Mouse (Mus musculus): Measurements from ENCODE around the gene Slc6a12.

The Slc6a12 gene

DNA sequence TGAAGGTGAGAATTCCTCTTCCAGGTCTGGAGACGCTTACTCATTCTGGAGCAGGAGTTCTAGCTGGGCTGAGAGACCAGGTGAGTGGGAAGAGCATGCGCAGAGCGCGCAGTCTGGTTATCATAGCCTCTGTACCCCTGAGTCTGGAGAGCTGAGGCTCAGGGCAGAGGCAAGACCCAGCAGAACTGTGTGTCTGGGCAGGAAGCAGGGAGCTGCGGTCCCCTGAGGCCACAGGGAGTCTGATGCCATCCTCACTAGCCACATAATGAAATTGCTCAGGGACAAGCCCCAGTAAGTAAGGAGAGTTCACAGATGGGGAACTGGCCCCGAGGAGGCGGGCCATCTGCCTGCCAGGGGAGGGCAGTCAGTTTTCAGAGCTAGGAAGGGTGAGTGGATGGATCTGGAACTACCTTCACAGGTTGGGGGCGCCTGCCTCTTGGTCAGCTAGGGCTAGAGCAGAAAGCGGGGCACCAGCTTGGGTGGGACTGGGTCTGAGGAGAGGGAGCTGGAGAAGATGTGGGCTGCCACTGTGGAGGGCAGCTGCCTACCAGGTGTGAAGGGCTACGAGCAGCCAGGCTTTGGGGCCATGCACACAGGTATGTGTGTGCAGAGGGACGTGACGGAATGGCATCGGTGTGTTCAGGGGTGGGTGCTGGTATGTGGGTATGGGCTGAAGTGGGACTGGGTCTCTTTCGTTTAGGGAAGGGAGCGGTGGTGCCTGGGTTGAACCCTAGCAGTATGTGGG lies at the start of gene Slc6a12:
Gene Slc6a12 (plus strand): TSS at position 51 of the 745 bp plus-strand sequence.
- peak; percentile 35 for DNase-seq

DNA sequence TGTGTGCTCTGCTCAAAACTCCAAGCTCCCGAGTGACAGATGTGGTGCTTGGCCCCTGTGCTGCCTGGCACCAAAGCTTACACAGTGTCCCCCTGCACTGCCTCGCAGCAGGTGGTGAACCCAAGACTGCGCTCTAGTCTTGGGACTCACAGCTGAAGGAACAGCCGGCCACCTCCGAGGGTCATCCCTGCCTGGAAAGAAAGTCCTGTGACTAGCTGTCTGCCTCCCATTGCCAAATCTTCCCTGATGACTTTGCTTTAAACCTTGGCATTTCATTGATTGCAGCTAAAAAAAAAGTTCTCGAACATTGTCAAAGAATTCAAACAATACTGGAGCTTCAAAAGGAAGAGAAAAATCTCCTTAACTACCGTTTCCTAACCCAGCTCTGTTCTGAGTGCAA lies 43.6 kb upstream of the Slc6a12 start:
- DNase-seq = no peak

DNA sequence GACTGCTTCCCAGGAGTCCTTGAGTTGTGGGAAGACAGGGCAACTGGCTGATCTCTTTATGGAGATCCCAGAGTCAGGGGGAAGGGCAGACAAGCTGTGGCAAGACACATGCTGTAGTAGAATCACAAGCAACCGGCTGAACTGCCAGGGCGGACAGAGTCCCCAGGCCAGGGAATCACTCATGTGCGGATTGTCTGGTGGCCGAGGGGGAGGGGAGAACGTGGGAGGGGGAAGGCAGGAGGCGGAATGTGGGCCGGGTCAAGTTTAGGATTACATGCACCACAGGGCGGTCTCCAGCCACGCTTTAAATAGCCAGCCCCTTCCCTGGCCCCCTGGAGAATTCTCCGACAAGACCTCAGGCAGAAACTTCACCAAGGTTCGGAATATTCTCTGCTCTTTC lies 42.9 kb upstream of the Slc6a12 start, which contains the start of gene Slc6a13:
Gene Slc6a13 (plus strand): TSS at position 274 of the 400 bp plus-strand sequence.
- DNase-seq = peak; percentile 80

DNA sequence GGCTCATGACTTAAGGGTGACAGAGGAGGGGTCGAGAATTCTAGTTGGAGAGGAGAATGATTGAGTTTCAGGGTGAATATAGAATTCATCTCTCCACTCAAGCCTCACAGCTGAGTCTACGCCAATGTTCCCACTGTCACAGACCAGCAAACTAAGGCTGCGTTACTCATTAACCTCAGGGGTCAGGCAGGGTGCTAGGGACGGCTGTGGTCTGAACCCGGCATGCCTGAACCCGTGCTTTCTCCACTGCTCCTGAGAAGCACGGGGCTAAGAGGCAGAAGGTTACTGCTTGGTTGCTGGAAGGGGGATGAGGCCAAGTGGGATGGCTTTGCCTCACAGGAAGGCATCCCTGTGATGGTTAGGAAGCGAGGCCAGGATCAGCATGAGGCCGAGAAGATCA lies 42.4 kb upstream of the Slc6a12 start:
- peak; percentile 55 for DNase-seq

DNA sequence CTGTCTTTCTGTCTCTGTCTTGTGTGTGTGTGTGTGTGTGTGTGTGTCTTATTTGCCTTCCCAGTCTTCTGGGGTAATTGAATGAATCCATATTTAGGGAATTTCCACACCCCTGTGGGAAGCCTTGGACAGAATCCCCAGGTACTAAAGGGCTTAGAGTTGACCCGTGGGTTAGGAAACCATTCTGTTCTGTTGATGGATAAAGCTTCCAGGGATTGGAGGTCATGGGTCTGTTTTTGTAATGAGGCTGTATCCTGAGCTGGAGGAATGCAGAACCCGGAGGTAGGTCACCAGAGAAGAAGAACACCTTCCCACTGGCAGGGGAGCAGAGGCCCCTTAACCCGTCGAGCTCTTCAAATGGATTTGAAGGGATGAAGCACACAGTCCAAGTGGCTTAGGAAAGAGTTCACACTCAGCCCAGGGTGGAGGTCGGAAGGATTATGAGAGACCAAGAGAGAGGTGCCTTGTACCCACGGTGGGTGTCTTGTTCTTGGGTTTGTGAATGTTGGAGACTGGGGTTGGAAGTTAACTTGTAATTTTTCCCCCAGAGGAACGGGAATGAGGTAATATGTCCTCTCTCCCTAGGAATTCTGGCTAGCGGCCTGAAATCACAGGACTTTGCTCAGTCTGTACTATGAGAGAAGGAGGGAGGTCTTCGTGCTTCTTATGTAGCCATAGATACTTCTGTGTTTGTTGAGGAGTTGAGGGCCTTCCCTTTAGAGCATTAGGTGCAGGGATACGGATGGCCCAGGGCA lies 39.2 kb upstream of the Slc6a12 start:
- peak; percentile 57 for DNase-seq

DNA sequence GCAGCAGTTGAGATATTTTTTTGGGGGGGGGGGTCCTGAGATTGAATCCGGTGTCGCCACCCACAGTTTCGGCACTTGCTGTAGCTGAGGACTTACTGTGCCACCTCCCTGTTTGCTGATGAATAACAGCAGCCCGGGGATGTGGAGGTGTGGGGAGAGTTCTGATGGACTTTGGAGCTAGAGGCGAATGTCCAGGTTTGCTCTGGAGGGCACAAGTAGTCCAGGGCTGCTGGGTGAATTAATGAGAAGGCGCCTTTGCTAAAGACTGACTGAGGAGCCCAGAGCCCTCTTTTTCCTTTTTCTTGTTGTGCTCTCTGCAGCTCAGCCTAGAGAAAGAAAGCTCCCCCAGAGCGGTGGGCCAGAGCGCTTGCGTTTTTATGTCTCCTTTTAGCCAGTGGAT lies 38.2 kb upstream of the Slc6a12 start:
- peak; percentile 64 for DNase-seq

DNA sequence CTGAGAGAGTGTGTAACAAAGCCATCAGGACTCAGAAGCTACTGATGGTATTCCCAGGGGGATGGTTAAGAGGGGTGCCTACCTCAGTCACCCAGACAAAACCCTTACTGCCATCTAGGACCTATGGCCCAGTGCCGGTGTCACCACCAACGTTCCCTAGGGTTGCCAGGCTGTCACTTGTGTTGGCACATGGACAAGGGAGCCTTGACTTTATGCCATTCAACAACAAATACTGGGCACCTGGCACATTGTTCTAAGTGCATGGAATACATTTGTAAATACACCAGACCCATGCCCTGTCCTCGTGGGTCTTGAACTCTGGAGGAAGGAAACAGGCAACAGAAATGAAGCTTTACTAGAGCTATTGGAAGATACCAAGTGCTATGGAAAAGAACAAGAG lies 37.3 kb upstream of the Slc6a12 start:
- no peak for DNase-seq

DNA sequence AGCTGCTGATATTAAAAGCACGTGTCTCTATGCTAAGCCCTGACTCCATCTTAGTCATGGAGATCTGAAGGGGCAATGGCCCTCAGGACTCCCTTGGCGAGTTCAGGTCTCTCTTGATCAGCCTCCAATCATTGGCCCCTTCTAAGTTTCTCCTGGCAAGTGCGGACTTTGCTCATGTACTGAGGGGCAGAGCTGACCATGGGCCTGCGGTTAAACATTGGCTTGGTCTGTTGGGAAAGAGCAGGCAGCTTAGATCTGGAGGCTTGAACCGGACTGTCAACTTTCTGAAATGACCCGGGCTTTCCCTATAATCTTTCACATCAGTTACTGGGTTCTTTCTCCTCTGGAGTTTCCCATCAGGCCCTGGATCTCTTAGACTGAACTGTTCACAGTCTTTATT lies 31.9 kb upstream of the Slc6a12 start:
- peak; percentile 55 for DNase-seq

DNA sequence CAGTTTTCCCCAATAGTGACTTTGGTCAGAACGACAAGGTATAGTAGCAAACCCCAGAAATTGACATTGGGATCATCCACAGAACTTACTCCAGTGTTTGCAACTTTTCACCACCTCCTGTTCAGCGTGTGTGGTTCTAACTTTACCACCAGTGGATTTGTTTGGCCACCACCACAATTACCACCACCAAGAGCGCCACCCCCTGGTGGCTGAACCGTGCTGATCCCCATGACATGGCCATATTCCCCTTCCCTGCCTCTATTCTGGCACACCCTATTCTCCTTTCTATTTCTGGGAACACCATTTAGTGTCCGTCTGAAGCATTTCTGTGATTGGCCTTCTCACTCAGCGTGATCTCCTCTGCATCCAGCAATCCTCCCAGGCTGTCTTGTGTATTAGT lies 23.8 kb upstream of the Slc6a12 start:
- no peak for DNase-seq

DNA sequence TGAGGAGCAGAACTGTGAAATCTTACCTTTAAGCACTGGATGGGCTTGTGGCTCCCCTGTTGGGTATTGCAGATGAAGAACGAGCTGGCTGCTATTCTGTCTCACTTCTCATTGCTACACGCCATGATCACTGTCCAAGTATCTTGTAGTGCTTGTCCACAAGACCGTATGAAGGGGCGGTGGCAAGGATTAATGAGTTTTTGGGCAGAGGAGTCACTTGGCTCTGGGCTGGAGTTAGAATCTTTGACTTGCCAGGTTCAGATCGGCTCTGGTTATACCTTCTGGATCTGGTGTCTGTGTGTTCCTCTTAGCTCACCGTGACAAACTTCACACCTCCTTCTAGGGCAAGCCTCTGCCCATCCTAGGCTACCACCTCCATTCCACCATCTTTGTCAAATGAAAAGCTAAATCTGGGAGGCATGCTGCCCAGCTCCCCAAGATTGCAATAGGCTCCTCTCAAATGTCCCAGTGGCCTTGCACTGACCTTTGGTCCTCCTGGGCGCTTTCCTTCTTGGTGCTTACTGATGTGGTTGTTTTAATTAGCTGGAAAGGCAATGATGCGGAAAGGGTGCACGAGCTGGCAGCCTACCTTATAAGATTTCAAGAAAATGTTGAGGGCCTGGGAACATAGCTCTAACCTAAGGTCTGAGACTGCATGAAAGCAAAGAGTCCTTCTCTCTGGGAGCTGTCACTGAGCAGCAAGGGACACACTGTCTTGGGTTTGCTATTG lies 20.3 kb upstream of the Slc6a12 start:
- DNase-seq = peak; percentile 47

DNA sequence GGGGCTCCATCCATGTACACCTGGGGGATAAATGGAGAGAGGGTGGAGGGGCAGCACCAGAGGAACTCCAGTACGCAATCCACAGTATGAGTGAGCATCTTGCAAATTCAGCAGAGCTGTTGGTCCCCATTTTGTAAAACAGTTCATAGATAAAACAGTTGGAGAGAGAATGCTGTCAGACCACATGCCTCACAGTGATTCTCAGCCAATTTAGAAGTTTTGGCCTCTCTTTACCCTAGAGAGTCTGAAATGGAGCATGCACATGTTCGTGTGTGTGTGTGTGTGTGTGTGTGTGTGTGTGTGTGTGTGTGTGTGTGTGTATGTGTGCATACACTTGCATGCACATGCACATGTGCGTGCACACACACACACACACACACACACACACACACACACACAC lies 17.6 kb upstream of the Slc6a12 start:
- DNase-seq = no peak

DNA sequence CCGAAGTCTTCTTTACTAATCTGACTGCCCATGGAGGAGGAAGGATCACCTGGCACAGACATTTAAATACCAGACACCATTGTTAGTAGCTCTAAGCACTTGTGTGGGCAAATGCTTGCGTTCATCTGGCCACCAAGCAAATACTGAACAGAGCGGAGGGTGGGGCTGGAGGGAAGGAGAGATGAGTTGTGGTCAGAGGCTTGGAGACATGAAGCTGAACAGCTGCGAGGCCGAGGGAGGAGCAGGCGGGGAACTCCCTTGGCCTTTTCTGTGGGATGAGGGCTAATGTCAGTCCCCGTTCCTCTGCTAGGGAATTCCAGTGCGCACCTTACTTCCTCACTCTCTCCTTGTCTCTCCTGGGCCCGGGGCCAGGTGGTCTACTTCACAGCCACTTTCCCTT lies 17.1 kb upstream of the Slc6a12 start:
- DNase-seq = peak; percentile 36

DNA sequence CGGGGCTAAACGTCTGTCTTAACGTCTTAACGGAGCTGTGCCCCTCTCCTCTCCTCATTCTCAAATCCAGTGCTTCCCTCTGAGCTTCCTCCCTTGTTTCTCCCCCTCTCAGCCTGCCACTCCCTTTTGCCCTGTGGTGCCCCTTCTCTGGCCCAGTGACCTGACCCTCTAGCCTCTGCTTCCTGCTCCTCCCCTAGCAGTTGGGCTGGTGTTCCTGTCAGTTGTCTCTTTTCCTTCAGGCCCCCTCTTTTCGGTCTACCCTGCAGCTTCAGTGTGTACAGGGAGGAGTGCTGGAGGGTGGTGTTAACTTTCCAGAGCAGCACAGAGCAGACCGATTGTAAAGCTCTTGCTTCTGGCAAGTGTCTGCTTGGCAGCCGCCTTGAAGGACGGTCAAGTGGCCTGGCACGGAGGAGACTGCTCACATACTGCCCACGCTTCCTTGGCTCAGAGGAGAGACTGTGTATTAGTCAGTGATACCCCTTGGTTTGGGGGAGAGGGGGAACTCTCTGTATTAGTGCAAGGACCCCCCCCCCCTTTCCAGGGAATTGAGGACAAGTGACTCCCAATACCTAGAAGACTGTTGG lies 16.3 kb upstream of the Slc6a12 start:
- peak; percentile 43 for DNase-seq

DNA sequence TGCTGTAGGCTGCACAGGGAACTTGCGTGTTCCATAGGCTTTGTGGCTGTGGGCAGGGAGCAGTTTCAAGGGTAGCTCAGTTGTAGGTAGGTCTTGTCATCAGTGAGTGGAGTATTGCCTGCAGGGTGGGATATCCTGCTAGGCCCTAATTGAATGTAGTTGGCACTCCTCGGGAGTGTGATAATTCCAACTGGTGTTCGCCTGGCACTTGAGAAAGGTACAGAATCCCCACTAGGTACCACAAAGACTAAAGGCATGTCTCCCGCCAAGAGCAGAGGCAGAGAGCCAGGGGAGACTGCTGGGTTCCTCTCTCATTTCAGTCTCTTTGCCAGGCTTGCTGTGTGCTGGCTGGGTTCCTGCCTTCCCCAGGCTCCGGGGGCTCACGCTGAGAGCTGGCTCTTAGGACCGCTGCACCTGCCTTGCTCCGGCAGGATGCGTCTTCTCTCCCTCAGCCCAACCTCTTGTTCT lies 14.4 kb upstream of the Slc6a12 start:
- no peak for DNase-seq

DNA sequence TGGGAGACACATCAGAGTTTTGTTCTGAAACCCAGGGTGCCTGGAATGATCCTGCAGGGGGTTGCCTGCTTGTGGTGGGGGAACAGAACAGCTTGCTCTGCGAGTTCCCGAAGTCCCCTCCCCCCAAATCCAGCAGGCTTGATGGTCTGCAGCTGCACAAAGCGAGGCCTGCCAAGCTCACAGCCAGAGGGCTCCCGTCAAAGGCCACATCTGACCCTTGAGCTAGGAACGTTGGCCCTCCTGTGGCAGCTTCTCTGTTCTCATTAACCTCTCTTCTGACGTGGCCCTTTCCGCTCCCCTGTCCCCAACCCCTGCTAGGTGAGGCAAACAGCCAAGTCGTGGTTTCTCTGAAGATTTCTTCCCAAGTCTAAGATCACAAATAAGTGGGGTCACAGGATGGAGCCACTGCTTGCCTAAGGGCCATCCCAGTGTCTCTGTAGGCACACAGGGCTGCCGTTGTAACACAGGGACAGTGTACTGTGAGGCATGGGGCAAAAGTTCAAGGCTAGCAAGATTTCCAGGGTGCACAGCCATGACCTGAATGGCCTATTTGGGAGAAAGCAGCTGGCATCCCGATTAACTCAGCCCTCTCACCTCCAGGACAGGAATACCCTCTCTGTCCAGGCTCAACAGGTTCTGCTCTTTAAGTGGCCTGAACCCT lies 12.9 kb upstream of the Slc6a12 start:
- DNase-seq = peak; percentile 78

DNA sequence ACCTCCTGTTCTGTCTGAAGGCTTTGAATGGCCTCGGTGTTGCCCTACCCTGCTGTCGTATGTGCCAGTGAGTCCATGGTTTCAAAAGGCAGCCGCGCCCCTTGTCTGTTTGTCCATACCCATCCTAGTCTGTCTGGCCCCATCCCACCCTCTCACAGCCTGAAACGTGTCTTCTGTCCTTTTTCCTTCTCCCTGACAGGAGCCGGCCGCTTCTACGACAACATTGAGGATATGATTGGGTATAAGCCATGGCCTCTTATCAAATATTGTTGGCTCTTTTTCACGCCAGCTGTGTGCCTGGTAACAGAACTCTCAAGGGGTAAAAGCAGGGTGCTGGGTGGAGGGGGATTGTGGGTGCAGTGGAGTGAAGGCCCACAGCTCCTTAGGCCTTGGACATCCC lies 7.0 kb upstream of the Slc6a12 start:
- DNase-seq = no peak

DNA sequence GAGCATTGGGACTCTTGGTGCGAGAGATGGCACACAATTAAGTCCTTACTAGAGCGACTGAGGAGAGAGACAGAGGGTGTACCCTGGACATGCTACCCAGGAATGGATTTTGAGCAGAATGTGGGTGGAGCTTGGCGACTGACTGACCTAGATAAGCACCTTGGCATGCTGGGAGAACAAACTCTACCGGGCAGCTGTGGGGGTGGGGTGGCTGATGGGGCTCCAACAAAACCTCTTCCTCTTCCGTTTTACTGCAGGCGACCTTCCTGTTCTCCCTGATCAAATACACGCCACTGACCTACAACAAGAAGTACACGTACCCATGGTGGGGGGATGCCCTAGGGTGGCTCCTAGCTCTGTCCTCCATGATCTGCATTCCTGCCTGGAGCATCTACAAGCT lies 6.3 kb upstream of the Slc6a12 start:
- DNase-seq = no peak

DNA sequence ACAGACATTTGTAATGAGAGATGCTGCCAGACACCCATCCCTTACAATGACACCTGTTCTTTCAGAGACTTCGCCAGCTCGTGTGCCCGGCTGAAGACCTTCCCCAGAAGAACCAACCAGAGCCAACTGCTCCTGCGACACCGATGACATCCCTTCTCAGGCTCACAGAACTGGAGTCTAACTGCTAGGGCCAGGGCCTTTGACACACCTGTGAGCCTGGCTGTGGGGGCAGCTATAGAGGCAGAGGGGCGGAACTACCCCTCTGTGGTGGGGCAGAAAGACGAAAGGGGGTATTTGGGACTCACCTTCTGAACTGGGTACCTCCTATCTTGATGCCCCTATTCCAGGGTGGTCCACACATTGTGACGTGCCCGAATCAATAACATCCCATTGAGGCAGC lies 5.6 kb upstream of the Slc6a12 start:
- DNase-seq = no peak

DNA sequence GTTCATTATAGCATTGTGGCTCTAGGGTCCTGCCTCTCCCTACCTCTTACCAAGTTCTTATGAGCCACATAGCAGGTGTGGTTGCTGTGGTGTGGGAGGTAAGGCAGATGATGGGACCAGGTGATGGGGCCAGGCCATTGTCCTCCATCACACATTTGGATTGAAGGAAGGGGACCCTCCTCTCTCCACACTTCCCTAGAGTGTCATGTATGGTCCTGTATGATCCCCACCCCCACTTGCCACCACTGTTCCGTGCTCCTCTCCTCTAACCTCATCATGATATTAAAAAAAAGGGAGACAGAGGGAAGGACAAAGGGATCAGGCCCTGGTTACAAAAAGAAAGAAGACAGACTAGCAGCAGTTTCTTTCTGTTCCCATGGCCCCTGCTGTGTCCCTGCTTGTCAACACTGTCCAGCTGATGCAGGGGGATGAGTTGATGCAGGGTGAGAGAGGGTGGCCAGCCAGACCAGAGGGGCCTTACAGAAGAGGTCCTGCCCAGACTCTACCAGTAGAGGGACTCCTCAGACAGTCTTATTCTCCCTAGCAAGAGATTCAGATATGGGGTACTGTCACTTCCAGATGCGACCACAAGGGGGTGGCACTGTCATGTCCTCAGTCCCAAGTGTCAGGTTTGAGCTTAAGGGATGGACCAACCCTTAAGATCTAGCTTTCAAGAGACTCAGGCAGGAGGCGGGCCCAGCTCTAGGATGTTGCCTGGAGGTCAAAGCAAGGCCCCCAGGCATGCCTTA lies 4.9 kb upstream of the Slc6a12 start:
- peak; percentile 90 for DNase-seq

DNA sequence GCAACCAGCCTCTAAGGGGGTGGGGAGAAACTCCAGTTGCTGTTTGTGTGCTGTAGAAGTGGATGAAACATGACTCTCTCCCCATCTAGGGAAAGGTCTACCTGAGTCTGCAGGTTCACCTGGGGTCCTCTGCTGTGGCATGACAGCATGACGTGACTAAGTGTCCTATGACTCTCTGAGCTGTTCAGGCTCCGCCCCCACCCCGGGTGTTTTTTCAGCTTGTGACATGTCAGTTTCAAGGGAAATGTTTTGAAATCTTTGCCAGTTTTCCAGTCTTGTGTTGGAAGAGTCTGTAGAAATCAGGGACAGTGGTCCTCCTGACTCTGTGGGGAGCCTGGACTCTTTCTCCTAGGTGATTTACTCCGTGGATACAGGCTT lies 4.4 kb upstream of the Slc6a12 start:
- DNase-seq = no peak

DNA sequence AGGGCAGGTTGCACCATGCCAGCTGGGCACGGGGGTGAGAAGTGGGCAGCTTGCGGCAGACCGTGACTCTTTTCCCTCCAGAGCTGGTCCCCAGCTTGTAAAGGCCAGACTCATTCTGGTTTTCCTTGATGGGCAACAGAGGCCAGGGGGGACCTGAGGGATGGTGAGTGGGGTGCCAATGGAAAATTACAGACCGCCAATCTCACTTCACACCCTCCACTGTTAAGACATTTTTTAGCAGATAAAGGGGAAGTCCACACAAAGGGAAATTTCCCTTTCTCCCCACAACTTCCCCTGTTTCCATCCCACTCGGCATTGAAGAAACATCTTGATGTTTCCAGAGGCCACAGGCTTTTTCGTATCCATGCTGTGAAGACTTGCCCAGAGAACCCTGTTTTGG lies 1.2 kb upstream of the Slc6a12 start:
- no peak for DNase-seq

DNA sequence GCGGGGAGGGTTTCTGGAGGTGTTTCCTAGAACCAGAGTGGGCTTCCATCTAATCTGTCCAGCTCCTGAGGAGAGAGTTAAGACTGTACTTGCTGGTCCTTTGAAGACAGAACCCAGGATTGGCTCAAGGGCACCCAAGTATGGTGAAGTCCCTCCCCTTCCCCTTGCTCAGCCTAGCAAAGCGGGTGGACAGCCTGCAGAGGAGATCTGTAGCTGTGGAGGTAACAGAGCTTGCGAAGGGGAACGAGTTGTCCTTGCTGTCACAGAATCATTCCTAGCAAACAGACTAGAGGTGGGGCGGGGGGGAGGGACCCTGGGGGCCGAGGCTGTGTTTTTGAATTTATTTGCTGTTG lies 871 bp downstream of the Slc6a12 start:
- peak; percentile 28 for DNase-seq

Data from kidney, postnatal 10 days (tissue).